Mouse (Mus musculus) liver, embryonic 15.5 days (tissue): ENCODE data around the gene Grin3a. TPM values are rescaled to one million over a fixed set of nuclear protein-coding genes. Genes with fewer than 3 reads are reported as not detected.
"Not testable (repeated sequence)": the region's sequence is repeated elsewhere in the genome, so short reads cannot be mapped to it uniquely, and the experiment has no call there.

ENCODE experiments used
- ATAC-seq: fragments of 200-750 bp; cut with Nextera tagmentation; 2 replicates; pipeline ENCODE4 v1.8.0; 2017; ENCODE audit warnings: moderate number of reproducible peaks, mild to moderate bottlenecking, moderate library complexity; ENCODE audit not compliant: insufficient read depth
- H3K27ac ChIP-seq: fragments of 300-500 bp; sonication (generic); replicated peaks from 2 replicates; pipeline ENCODE4 v1.5.1; 2015; ENCODE audit warnings: mild to moderate bottlenecking, inconsistent platforms
- H3K27me3 ChIP-seq: fragments of 300-500 bp; sonication (generic); 2 replicates; pipeline ENCODE4 v1.6.1; 2015; ENCODE audit warnings: mild to moderate bottlenecking, inconsistent platforms
- H3K36me3 ChIP-seq: fragments of 300-500 bp; sonication (generic); replicated peaks from 2 replicates; pipeline ENCODE4 v1.6.1; 2015; ENCODE audit warnings: moderate library complexity, mild to moderate bottlenecking, inconsistent platforms
- H3K4me1 ChIP-seq: fragments of 300-500 bp; sonication (generic); replicated peaks from 2 replicates; pipeline ENCODE4 v1.6.1; 2015; ENCODE audit warnings: inconsistent platforms
- H3K4me2 ChIP-seq: fragments of 300-500 bp; sonication (generic); 2 replicates; pipeline ENCODE4 v1.6.1; 2015; ENCODE audit warnings: moderate library complexity, mild to moderate bottlenecking, inconsistent platforms
- H3K4me3 ChIP-seq: fragments of 300-500 bp; sonication (generic); replicated peaks from 2 replicates; pipeline ENCODE4 v1.5.1; 2015; ENCODE audit warnings: mild to moderate bottlenecking, inconsistent platforms
- H3K9ac ChIP-seq: fragments of 300-500 bp; sonication (generic); 2 replicates; pipeline ENCODE4 v1.6.1; 2015; ENCODE audit warnings: moderate library complexity, mild to moderate bottlenecking, inconsistent platforms
- H3K9me3 ChIP-seq: fragments of 300-500 bp; sonication (generic); replicated peaks from 2 replicates; pipeline ENCODE4 v1.6.1; 2016; ENCODE audit warnings: inconsistent platforms
- WGBS: fragments of 180-500 bp; shearing (Covaris S2); methylation state at CpG from one replicate; pipeline ENCODE4 v1.1.7; 2015; ENCODE audit warnings: mixed read lengths; ENCODE audit not compliant: insufficient replicate concordance; 5-methylcytosine and 5-hydroxymethylcytosine counted together
- polyA plus RNA-seq: library from polyadenylated mRNA; unstranded; fragments of >200 nt; fragmentation: Nextera tagmentation; extraction: Ambion mirVana; gene quantifications from 2 replicates; pipeline ENCODE4 v1.2.1, GENCODE M21; 2015

The Grin3a gene
- polyA plus RNA-seq, 1 experiment from 2014 or later: 0.02 TPM

GRCm38 (mm10) chr4:49628941-49629340, 216.6 kb downstream of the Grin3a start:
- Histone ChIP-seq H3K4me3 (no peak overlapping the region), H3K4me1 (peaks cover 24% of the 10 kb centered on the region), H3K27me3 (no peaks in the 10 kb centered on the region), H3K4me2 (no peak overlapping the region), H3K9ac (no peak overlapping the region), H3K36me3 (no peaks in the 10 kb centered on the region), H3K9me3 (no peaks in the 10 kb centered on the region), H3K27ac (no peak overlapping the region)
- ATAC-seq: no peak
- WGBS: 73% methylated on average over 5 of the region's 5 CpGs

GRCm38 (mm10) chr4:49626973-49627372, 218.6 kb downstream of the Grin3a start:
- Histone ChIP-seq H3K4me1 (peaks cover 13% of the 10 kb centered on the region), H3K4me2 (no peak overlapping the region), H3K4me3 (no peak overlapping the region), H3K27ac (no peak overlapping the region), H3K9me3 (no peaks in the 10 kb centered on the region), H3K27me3 (no peaks in the 10 kb centered on the region), H3K36me3 (no peaks in the 10 kb centered on the region), H3K9ac (no peak overlapping the region)
- no peak for ATAC-seq
- WGBS: 1% methylated on average over 3 of the region's 3 CpGs

GRCm38 (mm10) chr4:49624969-49625368, 220.6 kb downstream of the Grin3a start:
- H3K9ac ChIP-seq, ATAC-seq, H3K36me3 ChIP-seq, H3K27me3 ChIP-seq, H3K4me2 ChIP-seq, H3K27ac ChIP-seq, H3K4me1 ChIP-seq, H3K4me3 ChIP-seq, H3K9me3 ChIP-seq: not testable (repeated sequence)
- WGBS: 32% methylated on average over 4 of the region's 4 CpGs

- Histone ChIP-seq H3K27me3 (no peaks in the 10 kb centered on the region), H3K9me3 (no peaks in the 10 kb centered on the region), H3K4me2 (no peak overlapping the region), H3K4me3 (no peak overlapping the region), H3K27ac (no peak overlapping the region), H3K36me3 (no peaks in the 10 kb centered on the region), H3K4me1 (peaks cover 8% of the 10 kb centered on the region), H3K9ac (no peak overlapping the region)
- ATAC-seq: no peak
- WGBS: 67% methylated on average over 4 of the region's 4 CpGs
Observed at GRCm38 (mm10) chr4:49623916-49624315, 221.6 kb downstream of the Grin3a start.

- no peaks in the 10 kb centered on the region for H3K36me3 ChIP-seq
- no peak overlapping the region for H3K27ac ChIP-seq
- H3K27me3 ChIP-seq: no peaks in the 10 kb centered on the region
- no peak for ATAC-seq
- H3K4me3 ChIP-seq: no peak overlapping the region
- peaks cover 8% of the 10 kb centered on the region for H3K4me1 ChIP-seq
- WGBS: 70% methylated on average over 2 of the region's 2 CpGs
- H3K9me3 ChIP-seq: no peaks in the 10 kb centered on the region
- no peak overlapping the region for H3K9ac ChIP-seq
- H3K4me2 ChIP-seq: no peak overlapping the region
Observed at GRCm38 (mm10) chr4:49622272-49622671, 223.3 kb downstream of the Grin3a start.

GRCm38 (mm10) chr4:49619861-49620260, 225.7 kb downstream of the Grin3a start:
- H3K4me2 ChIP-seq, H3K27ac ChIP-seq, H3K9ac ChIP-seq, H3K36me3 ChIP-seq, ATAC-seq, H3K4me3 ChIP-seq, H3K27me3 ChIP-seq, H3K9me3 ChIP-seq, H3K4me1 ChIP-seq: not testable (repeated sequence)
- WGBS: 42% methylated on average over 7 of the region's 7 CpGs

GRCm38 (mm10) chr4:49616924-49617323, 228.6 kb downstream of the Grin3a start:
- Histone ChIP-seq H3K4me3 (no peak overlapping the region), H3K4me1 (no peaks in the 10 kb centered on the region), H3K27ac (no peak overlapping the region), H3K36me3 (no peaks in the 10 kb centered on the region), H3K27me3 (no peaks in the 10 kb centered on the region), H3K9me3 (no peaks in the 10 kb centered on the region), H3K4me2 (no peak overlapping the region), H3K9ac (no peak overlapping the region)
- WGBS: 49% methylated on average over 10 of the region's 10 CpGs
- ATAC-seq: no peak

Other genes with a start within 250 kb of the Grin3a start
- 6.7 and 7.2 TPM in 2 replicates for gene Tmem246, start 247.9 kb downstream of the Grin3a start, polyA plus RNA-seq
- gene Rnf20, start 213.7 kb downstream of the Grin3a start, polyA plus RNA-seq: 14.1 and 14.2 TPM in 2 replicates
- gene Ppp3r2, start 163.7 kb downstream of the Grin3a start, polyA plus RNA-seq: not detected in 2 replicates